Mouse (Mus musculus) lung, postnatal 25 days (tissue): ENCODE measurements at regions not wholly inside any gene's neighbourhood (a gene's known extent, or its start where the extent isn't known, plus 50 kb on each side); places are given as distances from the start of the nearest gene placed in this dataset.

Experiments used
- DNase-seq: peaks from one replicate; pipeline ENCODE4 v3.0.0; 2022; ENCODE audit warnings: low spot score

- DNase-seq = no peak
Measured at GRCm38 (mm10) chr6:51179741-51180537, 252.5 kb upstream of the Nfe2l3 start.

- no peak for DNase-seq
Measured at GRCm38 (mm10) chr6:51180881-51181875, 251.3 kb upstream of the Nfe2l3 start.

- no peak for DNase-seq
Measured at GRCm38 (mm10) chr6:51181905-51182304, 250.6 kb upstream of the Nfe2l3 start.

DNA sequence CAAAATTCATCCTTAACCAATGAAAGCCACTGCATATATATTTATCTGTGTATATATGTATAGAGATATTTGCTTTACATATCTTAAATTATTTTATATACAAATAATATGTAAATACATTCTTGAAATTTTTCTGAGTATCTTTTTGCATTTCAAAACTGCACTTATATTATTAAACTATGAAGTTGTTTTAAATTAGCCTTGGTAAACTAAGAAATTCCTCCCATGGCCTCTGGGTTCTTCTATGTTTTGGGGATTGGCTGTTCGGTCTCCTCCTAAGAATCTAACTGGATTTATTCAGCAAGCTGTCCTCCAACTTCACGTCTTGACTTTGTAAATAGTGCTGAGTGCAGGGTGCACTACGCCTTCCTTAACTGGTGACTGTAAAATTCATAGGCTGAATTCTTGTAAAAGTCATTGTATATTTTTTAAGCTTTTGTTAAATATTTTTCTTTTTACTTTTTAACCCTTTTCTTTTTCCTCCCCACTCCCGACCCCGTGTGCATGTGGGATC, 249.6 kb upstream of the Nfe2l3 start:
- no peak for DNase-seq

GRCm38 (mm10) chr6:51183576-51184420, 248.7 kb upstream of the Nfe2l3 start:
- no peak for DNase-seq

GRCm38 (mm10) chr6:51184500-51184899, 248.0 kb upstream of the Nfe2l3 start:
- DNase-seq = no peak

GRCm38 (mm10) chr6:51185201-51185600, 247.3 kb upstream of the Nfe2l3 start:
- DNase-seq = no peak

- DNase-seq = no peak
Measured at GRCm38 (mm10) chr6:51189173-51189572, 243.3 kb upstream of the Nfe2l3 start.

DNA sequence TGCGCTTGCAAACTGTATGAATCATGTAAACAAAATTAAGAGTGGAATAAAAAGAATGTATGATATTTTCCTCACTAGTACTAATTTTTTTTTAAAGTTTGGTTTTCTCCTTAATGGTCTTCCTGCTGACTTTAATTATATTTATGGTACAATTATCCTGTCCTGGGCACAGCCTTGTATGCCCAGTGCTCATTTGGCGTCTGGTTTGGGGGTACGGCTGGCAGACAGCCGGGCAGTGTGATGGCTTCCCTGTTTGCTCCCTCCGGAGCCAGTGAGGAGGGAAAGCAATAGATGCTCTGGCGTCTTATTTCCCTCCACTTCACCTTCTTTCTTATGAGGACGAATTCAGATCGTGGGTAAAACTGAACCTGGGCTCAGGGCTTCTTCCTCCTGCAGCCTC, 239.6 kb upstream of the Nfe2l3 start:
- DNase-seq = no peak

- DNase-seq = no peak
Measured at GRCm38 (mm10) chr6:51193356-51193755, 239.1 kb upstream of the Nfe2l3 start.

GRCm38 (mm10) chr6:51196391-51196790, 236.1 kb upstream of the Nfe2l3 start:
- DNase-seq = no peak

- no peak for DNase-seq
Measured at GRCm38 (mm10) chr6:51197000-51197774, 235.3 kb upstream of the Nfe2l3 start.

GRCm38 (mm10) chr6:51200207-51200606, 232.3 kb upstream of the Nfe2l3 start:
- DNase-seq = no peak

GRCm38 (mm10) chr6:51200837-51201236, 231.6 kb upstream of the Nfe2l3 start:
- DNase-seq = no peak

GRCm38 (mm10) chr6:51204306-51204705, 228.2 kb upstream of the Nfe2l3 start:
- DNase-seq = no peak

DNA sequence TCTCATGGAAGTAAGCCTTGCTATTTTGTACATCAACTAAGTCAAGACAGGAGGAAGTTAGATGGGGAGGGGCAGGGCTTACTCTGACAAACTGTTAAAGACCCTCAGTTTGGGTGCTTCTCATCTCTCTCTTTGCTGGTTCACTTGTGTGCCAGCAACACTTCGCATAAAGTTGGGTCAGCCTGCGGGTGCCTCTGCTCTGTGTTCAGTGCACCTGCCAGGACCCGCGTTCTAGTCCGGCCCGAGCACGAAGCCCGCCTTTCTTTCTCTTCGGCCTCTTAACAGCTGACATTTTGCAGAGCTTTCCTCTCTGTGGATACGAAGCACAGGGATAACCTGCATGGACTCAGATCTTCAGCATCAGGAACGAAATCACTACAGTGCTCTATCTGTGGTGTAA, 227.1 kb upstream of the Nfe2l3 start:
- no peak for DNase-seq

GRCm38 (mm10) chr6:51206712-51207505, 225.6 kb upstream of the Nfe2l3 start:
- peak; percentile 55 for DNase-seq

DNA sequence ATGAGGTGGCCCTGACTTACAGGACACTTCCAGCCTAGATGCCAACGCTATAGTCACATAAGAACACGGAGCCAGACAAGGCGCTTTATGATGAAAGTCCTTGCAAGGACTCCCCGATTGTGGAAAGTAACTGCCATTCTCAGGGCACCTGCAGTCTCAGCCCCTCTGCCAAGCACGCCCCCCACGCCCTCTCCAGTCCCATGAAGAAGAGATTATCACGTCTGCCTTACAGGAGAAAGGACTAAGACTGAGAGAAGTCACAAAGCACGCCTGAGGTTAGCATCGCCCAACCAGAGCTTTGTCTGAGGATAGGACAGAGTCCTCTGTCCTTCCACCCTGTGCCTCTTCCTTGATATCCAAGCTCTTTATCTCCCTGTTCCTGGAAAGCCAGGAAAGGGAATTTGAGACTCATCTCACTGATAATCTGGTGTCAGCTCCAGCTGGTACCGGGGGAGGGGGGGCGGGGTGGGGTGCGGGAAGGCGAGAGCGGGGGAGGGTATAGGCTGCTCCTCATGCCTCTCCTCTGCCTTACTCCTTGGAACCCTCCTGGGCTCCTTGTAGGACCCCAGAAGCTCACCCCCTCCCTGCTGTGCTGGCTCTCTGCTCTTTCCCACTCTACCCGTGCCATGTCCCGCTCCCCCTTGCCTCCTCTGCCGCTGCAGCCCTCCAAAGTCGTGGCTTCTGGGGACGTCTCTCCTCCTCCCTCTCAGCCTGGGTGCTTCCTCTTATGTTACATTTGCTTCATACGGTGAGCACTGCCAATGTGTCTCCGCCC, 224.7 kb upstream of the Nfe2l3 start:
- DNase-seq = no peak

- DNase-seq = peak; percentile 69
Measured at GRCm38 (mm10) chr6:51208660-51209396, 223.6 kb upstream of the Nfe2l3 start.
